Mouse (Mus musculus) small intestine, adult 2 months (tissue): ENCODE measurements at regions not wholly inside any gene's neighbourhood (a gene's known extent, or its start where the extent isn't known, plus 50 kb on each side); places are given as distances from the start of the nearest gene placed in this dataset.

Source experiments
- CTCF ChIP-seq: fragments of 200-500 bp; IDR thresholded peaks from 2 replicates; pipeline ENCODE4 v1.5.1; 2012; ENCODE audit warnings: low read depth, mild to moderate bottlenecking, control low read depth, inconsistent platforms, low read length, moderate library complexity, mixed read lengths; ENCODE audit not compliant: insufficient replicate concordance, insufficient read length; ENCODE audit errors: extremely low read depth
- POLR2A ChIP-seq: fragments of 200-500 bp; IDR thresholded peaks from 2 replicates; pipeline ENCODE4 v1.6.1; 2012; ENCODE audit warnings: low read depth, mild to moderate bottlenecking, control low read depth, inconsistent platforms, low read length, moderate library complexity

GRCm38 (mm10) chr2:92758775-92759174 is 156.1 kb upstream of the Syt13 start:
- TF ChIP-seq CTCF, result no peak
- no peak for TF ChIP-seq POLR2A
